Mouse (Mus musculus): ENCODE results near the gene Olfr1411. TPM values are rescaled to one million over a fixed set of nuclear protein-coding genes. Genes with fewer than 3 reads are reported as not detected.

Gene Olfr1411
- polyA plus RNA-seq, 1 experiment from 2014 or later = not detected

GRCm38 (mm10) chr1:92644916-92645315 is 50.7 kb downstream of the Olfr1411 start:
- Histone ChIP-seq H3K4me2 (ENCODE audit: low read depth, low read length) (no peak overlapping the region), H3K9ac (ENCODE audit: low read length) (no peak overlapping the region), H3K27ac (ENCODE audit: low read length) (no peak overlapping the region), H3K4me1 (ENCODE audit: control insufficient read depth, insufficient read depth, low read length) (peaks cover 20% of the 10 kb centered on the region), H3K36me3 (ENCODE audit: control insufficient read depth, insufficient read depth) (no peaks in the 10 kb centered on the region), H3K9me3 (replicated peaks; ENCODE audit: control insufficient read depth, low read length) (no peaks in the 10 kb centered on the region), H3K4me3 (ENCODE audit: low read length) (no peak overlapping the region), H3K27me3 (ENCODE audit: control insufficient read depth, insufficient read depth, low read length) (no peaks in the 10 kb centered on the region)
- ATAC-seq (replicated peaks; ENCODE audit: extremely low read depth, insufficient read depth, low FRiP score) = no peak
- 81% methylated on average over 5 of the region's 5 CpGs for WGBS

GRCm38 (mm10) chr1:92646111-92646510 is 51.9 kb downstream of the Olfr1411 start:
- H3K4me2 ChIP-seq (ENCODE audit: low read depth, low read length) = no peak overlapping the region
- H3K4me3 ChIP-seq (ENCODE audit: low read length) = no peak overlapping the region
- no peaks in the 10 kb centered on the region for H3K36me3 ChIP-seq (ENCODE audit: control insufficient read depth, insufficient read depth)
- no peaks in the 10 kb centered on the region for H3K9me3 ChIP-seq (replicated peaks; ENCODE audit: control insufficient read depth, low read length)
- no peak overlapping the region for H3K27ac ChIP-seq (ENCODE audit: low read length)
- H3K27me3 ChIP-seq (ENCODE audit: control insufficient read depth, insufficient read depth, low read length) = no peaks in the 10 kb centered on the region
- H3K9ac ChIP-seq (ENCODE audit: low read length) = no peak overlapping the region
- H3K4me1 ChIP-seq (ENCODE audit: control insufficient read depth, insufficient read depth, low read length) = peaks cover 8% of the 10 kb centered on the region
- 38% methylated on average over 2 of the region's 2 CpGs for WGBS
- no peak for ATAC-seq (replicated peaks; ENCODE audit: extremely low read depth, insufficient read depth, low FRiP score)

GRCm38 (mm10) chr1:92646601-92647000 is 52.4 kb downstream of the Olfr1411 start:
- Histone ChIP-seq H3K4me3 (ENCODE audit: low read length) (no peak overlapping the region), H3K36me3 (ENCODE audit: control insufficient read depth, insufficient read depth) (no peaks in the 10 kb centered on the region), H3K9me3 (replicated peaks; ENCODE audit: control insufficient read depth, low read length) (no peaks in the 10 kb centered on the region), H3K4me1 (ENCODE audit: control insufficient read depth, insufficient read depth, low read length) (peaks cover 7% of the 10 kb centered on the region), H3K9ac (ENCODE audit: low read length) (no peak overlapping the region), H3K27me3 (ENCODE audit: control insufficient read depth, insufficient read depth, low read length) (no peaks in the 10 kb centered on the region), H3K27ac (ENCODE audit: low read length) (no peak overlapping the region), H3K4me2 (ENCODE audit: low read depth, low read length) (no peak overlapping the region)
- ATAC-seq (replicated peaks; ENCODE audit: extremely low read depth, insufficient read depth, low FRiP score) = no peak
- WGBS = 70% methylated on average over 7 of the region's 7 CpGs

- no peak overlapping the region for H3K9ac ChIP-seq (ENCODE audit: low read length)
- H3K4me1 ChIP-seq (ENCODE audit: control insufficient read depth, insufficient read depth, low read length) = peaks cover 7% of the 10 kb centered on the region
- no peak for ATAC-seq (replicated peaks; ENCODE audit: extremely low read depth, insufficient read depth, low FRiP score)
- H3K27me3 ChIP-seq (ENCODE audit: control insufficient read depth, insufficient read depth, low read length) = no peaks in the 10 kb centered on the region
- H3K9me3 ChIP-seq (replicated peaks; ENCODE audit: control insufficient read depth, low read length) = no peaks in the 10 kb centered on the region
- no peaks in the 10 kb centered on the region for H3K36me3 ChIP-seq (ENCODE audit: control insufficient read depth, insufficient read depth)
- WGBS = 67% methylated on average over 4 of the region's 4 CpGs
- H3K4me2 ChIP-seq (ENCODE audit: low read depth, low read length) = no peak overlapping the region
- H3K4me3 ChIP-seq (ENCODE audit: low read length) = no peak overlapping the region
- no peak overlapping the region for H3K27ac ChIP-seq (ENCODE audit: low read length)
Measured at GRCm38 (mm10) chr1:92647026-92647425, 52.8 kb downstream of the Olfr1411 start.

Other genes starting within 250 kb of the Olfr1411 start
- 654 and 684 TPM in 2 replicates for gene Ndufa10, start 120.6 kb upstream of the Olfr1411 start, polyA plus RNA-seq (2015; fragmentation: Nextera tagmentation; extraction: Ambion mirVana)
- not detected in 2 replicates for gene Olfr1416, start 109.3 kb upstream of the Olfr1411 start, polyA plus RNA-seq (2015; fragmentation: Nextera tagmentation; extraction: Ambion mirVana)
- gene Olfr1415, start 98.3 kb upstream of the Olfr1411 start, polyA plus RNA-seq (2015; fragmentation: Nextera tagmentation; extraction: Ambion mirVana) = not detected in 2 replicates
- not detected in 2 replicates for gene Olfr1414, start 75.8 kb upstream of the Olfr1411 start, polyA plus RNA-seq (2015; fragmentation: Nextera tagmentation; extraction: Ambion mirVana)
- not detected in 2 replicates for gene Olfr1413, start 23.1 kb upstream of the Olfr1411 start, polyA plus RNA-seq (2015; fragmentation: Nextera tagmentation; extraction: Ambion mirVana)
- gene Olfr1412, start 8.6 kb upstream of the Olfr1411 start, polyA plus RNA-seq (2015; fragmentation: Nextera tagmentation; extraction: Ambion mirVana) = not detected in 2 replicates
- gene Olfr1410, start 11.4 kb downstream of the Olfr1411 start, polyA plus RNA-seq (2015; fragmentation: Nextera tagmentation; extraction: Ambion mirVana) = not detected in 2 replicates
- gene Olfr12, start 23.4 kb downstream of the Olfr1411 start, polyA plus RNA-seq (2015; fragmentation: Nextera tagmentation; extraction: Ambion mirVana) = not detected in 2 replicates
- 342 and 383 TPM in 2 replicates for gene Cops9, start 47.6 kb downstream of the Olfr1411 start, polyA plus RNA-seq (2015; fragmentation: Nextera tagmentation; extraction: Ambion mirVana)
- gene Otos, start 54.4 kb downstream of the Olfr1411 start, polyA plus RNA-seq (2015; fragmentation: Nextera tagmentation; extraction: Ambion mirVana) = 0.24 and 0.47 TPM in 2 replicates
- gene Gpc1, start 237.2 kb downstream of the Olfr1411 start, polyA plus RNA-seq (2015; fragmentation: Nextera tagmentation; extraction: Ambion mirVana) = 68.0 and 70.4 TPM in 2 replicates

Data from heart, embryonic 16.5 days (tissue).